Mouse (Mus musculus) liver, adult (tissue): Measurements from ENCODE around the gene Cptp.

Experiments used
- GATA4 ChIP-seq: IDR thresholded peaks from 2 replicates; pipeline ENCODE4 v1.6.1; 2014; ENCODE audit warnings: mild to moderate bottlenecking, low read length; ENCODE audit not compliant: insufficient replicate concordance

Gene Cptp

GRCm38 (mm10) chr4:155838187-155839153 lies 30.8 kb downstream of the Cptp start:
- no peak for TF ChIP-seq GATA4

GRCm38 (mm10) chr4:155837404-155838010 lies 31.7 kb downstream of the Cptp start:
- peak; percentile 38; the same call in 1 of the 2 replicates for TF ChIP-seq GATA4

GRCm38 (mm10) chr4:155833836-155834235 lies 35.4 kb downstream of the Cptp start:
- 0 out of 2 replicates have a peak, but pooled peaks have one; percentile 39 for TF ChIP-seq GATA4

- no peak for TF ChIP-seq GATA4
These were observed 36.0 kb downstream of the Cptp start for GRCm38 (mm10) chr4:155833234-155833633.

GRCm38 (mm10) chr4:155832321-155832720 lies 36.9 kb downstream of the Cptp start:
- TF ChIP-seq GATA4, result no peak

GRCm38 (mm10) chr4:155831831-155832230 lies 37.4 kb downstream of the Cptp start:
- no peak for TF ChIP-seq GATA4

- peak; percentile 44; the same call in 1 of the 2 replicates for TF ChIP-seq GATA4
These were observed 38.0 kb downstream of the Cptp start, which contains the start of gene Aurkaip1 for GRCm38 (mm10) chr4:155831205-155831766. Gene Aurkaip1 (plus strand): TSS chr4:155831272.

GRCm38 (mm10) chr4:155830596-155830995 lies 38.6 kb downstream of the Cptp start:
- no peak for TF ChIP-seq GATA4

- no peak for TF ChIP-seq GATA4
These were observed 39.4 kb downstream of the Cptp start for GRCm38 (mm10) chr4:155829866-155830265.

GRCm38 (mm10) chr4:155823443-155823842 lies 45.8 kb downstream of the Cptp start:
- TF ChIP-seq GATA4, result no peak

- no peak for TF ChIP-seq GATA4
These were observed 48.2 kb downstream of the Cptp start for GRCm38 (mm10) chr4:155821025-155821424.

- no peak for TF ChIP-seq GATA4
These were observed 51.7 kb downstream of the Cptp start for GRCm38 (mm10) chr4:155817533-155817932.
